Mouse (Mus musculus) liver, adult (tissue): ENCODE measurements around the gene Nrxn3.

Source experiments
- GATA4 ChIP-seq: IDR thresholded peaks from 2 replicates; pipeline ENCODE4 v1.6.1; 2014; ENCODE audit warnings: mild to moderate bottlenecking, low read length; ENCODE audit not compliant: insufficient replicate concordance

Nrxn3 gene

DNA sequence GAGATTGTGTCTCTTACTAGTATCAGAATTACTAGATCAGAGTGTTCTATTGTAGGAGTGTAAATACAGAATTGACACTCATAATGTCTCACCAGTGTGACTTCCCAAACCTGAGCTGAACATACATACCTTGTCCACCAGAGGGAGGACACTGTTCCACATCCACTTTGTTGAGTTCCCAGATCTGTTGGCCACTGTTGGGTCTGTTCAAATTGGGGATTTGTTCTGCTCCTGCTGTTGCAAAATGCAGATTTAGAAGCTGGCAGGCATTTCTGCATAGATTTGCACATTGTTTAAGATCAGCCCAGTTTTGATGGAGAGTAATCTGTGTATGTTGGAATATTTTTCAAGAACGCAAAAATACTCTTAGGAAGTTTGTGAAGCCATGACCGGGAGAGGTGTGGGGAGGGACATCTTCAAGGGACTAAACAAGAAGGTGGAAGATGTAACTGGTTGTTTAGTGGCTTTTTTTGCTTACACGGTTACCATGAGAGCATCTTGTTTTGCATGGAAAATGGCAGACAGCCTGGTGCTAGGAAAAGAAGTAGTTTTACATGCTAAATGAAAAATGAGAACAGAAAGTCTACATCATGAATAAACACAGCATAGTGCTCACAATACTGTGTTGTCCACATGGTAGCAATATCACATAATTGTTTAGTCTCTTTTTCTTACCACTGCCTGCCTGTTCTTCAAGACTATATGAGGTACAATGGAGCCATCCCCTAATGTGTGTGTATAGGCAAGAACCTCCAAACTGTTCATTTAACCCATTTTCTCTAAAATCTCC is 609.0 kb downstream of the Nrxn3 start:
- TF ChIP-seq GATA4 = no peak

DNA sequence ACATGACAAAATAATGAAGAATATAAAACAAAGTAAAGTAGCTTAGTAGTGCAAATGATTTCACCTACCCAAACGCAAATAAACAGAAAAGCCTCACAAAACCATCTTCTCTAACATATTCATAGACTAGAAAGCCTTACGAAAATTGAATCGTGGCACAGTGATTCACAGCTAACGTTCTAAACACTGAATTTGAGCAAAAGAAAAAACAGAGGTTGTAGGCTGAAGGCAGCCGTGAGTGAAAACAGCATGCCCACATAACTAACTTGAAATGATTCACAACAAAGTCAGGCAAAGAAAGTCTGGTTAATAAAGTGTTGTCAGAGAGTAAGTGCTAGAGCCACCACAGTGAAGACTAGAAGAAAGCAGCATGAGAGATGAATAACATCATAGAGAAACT is 610.8 kb downstream of the Nrxn3 start:
- no peak for TF ChIP-seq GATA4

DNA sequence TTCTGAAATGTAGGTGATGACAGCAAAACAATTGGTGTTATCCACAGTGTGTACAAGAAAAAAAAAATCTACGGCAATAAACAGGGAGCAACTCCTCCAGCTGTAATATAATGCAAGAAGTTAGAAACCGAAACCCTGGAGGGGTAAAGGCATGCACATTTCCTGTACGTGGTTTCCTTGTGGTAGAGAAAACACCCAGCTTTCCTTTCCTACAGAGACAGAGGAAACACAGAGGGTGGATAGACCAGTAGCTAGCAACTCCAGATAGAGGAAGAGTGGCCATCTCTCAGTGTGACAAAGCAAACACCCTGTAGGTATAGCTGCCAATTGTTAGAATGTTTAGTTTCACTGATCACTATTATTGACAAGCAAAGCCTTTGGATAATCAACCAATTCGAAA is 642.2 kb downstream of the Nrxn3 start:
- no peak for TF ChIP-seq GATA4

DNA sequence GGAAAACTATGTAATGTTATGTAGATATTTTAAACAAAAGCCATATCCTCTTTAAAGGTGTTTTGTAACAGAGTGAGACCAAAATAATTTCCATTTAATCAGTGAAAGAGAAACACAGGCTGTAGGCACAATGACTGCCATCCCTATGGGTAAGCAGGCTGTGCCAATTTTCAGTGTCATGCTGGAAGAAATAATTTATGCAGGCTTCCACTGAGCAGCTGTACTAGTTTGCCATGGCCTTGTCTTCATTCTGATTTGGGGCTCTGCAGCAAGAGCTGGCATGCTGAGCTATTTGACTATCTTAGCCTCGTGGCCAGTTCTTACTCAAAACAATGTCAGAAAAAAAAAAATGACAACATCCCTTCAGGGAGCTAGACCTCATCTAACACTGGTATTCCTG is 647.3 kb downstream of the Nrxn3 start:
- no peak for TF ChIP-seq GATA4

DNA sequence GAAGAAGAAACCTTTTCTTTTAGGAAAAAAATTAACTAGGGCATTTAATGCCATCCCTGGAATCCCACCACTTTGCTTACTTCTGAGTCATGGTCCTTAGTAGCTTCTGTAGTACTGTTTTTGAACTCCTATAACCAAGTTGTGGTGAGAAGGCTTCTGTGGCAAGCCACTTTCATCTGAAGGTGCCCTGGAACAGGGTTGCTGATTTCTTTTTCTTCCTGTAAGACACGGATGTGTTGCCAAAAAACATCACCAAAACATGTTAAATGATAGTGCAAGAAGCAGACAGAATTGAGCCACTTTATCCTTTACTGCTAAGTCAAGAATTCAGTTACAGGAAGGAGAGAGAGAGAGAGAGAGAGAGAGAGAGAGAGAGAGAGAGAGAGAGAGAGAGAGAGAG is 653.9 kb downstream of the Nrxn3 start:
- no peak for TF ChIP-seq GATA4

DNA sequence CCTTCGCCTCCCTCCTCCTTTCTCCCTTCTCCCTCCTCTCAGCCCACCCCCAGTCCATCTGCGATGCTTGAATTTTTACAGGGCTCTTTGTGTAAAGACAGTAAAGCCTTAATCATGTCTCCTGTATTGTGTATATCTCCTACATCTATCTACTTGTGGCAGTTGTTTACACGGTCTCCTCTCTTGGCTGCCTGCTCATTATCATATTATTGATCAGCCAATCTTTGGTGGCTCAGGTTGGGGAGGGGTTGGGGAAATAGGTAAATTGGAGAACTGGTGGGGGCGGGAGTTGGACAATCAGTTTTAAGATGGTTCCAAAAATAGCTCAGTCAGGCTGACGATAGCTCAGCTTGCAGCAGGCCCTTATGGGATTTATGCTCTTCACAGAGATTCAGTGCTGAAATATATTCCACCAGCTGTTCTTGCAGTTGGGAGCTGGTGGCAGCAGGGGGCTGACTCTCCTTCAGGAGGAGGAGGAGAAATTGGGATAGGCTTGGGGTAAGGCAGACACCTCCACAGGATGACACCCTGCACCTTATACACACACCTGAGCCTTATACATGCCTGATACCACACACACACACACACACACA is 654.5 kb downstream of the Nrxn3 start:
- no peak for TF ChIP-seq GATA4

DNA sequence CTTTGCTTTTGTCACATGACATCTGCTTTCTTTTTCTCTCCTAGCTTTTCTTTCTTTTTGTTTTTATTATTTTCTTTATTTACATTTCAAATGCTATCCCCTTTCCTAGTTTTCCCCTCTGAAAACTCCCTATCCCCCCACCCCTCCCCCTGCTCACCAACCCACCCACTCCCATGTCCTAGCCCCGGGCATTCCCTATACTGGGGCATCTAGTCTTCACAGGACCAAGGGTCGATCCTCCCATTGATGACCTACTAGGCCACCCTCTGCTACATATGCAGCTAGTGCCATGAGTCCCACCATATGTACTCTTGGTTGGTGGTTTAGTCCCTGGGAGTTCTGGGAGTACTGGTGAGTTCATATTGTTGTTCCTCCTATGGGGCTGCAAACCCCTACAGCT is 655.0 kb downstream of the Nrxn3 start:
- TF ChIP-seq GATA4 = no peak

DNA sequence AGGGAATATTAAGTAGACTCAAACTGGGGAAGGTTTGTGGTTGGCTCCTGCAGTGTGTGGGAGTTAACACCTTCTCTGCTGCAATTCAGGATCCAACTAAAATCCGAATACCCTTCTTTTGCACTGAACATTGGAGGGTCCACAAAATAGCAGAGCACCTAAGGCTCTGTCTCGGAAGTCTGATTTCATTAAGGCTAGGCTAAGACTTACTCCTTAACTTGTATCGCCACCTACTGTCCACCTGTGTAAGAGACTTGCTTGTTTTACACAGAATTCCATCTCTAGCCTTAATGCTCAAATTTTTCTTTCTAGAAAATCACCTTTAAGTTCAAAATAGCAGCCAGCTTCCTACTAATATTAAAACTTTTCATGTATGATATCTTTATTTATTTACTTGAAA is 660.6 kb downstream of the Nrxn3 start:
- TF ChIP-seq GATA4 = no peak

DNA sequence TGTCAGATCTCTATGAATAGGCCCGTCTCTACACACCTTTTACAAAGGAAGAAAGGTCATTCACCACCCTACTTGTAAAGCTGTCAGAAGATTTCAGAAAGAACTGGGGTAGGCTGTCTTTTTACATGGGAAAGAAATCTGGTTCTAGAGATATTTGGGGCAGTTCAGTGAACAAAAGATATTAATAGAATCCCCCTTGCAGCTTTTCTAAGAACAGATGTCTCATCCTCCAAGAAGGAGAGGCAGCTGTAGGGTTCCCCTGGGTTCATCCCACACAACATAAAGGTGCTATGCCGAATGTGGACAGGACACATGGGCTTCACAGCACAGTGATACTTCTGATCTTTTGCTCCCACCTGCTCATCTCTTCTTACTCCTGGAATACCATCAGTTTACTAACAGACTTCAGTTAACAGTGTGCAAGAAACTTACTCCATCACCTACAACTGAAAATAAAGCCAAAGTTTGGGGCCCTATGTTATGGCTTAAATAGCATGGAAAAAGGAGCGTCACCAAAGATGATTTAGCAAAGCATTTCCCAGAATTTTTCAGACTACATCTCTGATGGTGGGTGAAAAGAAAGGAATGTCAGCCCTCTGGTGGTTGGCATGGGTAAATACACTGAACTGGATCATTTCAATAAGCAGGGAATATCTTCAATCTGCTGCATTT is 672.6 kb downstream of the Nrxn3 start:
- no peak for TF ChIP-seq GATA4

DNA sequence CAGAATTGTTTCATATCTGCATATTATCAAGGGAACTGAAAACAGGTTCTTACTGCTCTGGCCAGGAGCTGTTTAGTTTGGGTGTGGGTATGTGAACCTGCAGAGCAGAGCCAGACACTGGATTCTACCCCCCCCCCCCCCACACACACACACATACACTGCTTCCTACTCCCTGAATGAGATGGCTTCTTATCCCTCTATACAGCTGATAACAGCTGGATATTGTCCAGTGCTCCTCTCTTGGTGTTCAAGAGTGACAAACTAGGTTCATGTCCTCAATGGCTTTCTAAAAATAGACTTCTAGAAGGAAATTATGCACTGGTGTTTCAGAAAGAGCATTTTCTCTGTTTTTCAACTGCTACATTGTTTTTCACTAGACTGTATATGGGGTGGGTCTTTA is 713.8 kb downstream of the Nrxn3 start:
- TF ChIP-seq GATA4 = no peak

DNA sequence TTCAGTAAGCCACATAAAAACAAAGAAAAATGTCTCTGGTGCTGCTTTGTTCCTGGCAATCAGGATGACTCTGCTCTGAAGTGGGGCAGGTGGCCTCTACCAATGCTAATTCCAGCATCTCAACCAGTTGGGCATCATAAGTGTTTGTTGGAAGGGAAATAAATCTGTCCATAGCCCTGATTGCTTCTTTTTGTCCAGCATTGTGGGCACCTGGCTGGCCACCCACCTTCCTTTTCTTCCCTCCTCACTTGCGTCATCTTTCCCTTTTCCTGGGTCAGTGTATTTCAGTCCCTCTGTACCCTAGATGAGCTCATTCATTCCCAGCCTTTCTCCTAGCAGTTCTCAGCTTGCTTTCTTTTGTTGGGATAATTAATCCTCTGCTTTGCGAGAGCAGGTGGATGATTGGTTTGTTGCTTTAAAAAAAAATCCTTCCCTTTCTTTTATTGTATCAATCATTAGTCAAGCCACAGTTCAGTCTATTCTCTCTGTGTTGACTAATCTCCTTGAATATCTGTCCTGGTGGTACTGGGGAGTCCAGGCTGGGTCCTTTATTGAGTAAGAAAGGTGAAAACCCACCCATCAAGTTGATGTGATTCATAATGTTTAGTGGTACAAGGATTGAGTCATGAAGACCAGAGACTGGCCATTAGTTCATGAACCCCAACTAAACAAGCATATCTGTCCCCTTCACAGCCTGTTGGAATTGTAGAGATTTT is 719.8 kb downstream of the Nrxn3 start:
- TF ChIP-seq GATA4 = no peak

DNA sequence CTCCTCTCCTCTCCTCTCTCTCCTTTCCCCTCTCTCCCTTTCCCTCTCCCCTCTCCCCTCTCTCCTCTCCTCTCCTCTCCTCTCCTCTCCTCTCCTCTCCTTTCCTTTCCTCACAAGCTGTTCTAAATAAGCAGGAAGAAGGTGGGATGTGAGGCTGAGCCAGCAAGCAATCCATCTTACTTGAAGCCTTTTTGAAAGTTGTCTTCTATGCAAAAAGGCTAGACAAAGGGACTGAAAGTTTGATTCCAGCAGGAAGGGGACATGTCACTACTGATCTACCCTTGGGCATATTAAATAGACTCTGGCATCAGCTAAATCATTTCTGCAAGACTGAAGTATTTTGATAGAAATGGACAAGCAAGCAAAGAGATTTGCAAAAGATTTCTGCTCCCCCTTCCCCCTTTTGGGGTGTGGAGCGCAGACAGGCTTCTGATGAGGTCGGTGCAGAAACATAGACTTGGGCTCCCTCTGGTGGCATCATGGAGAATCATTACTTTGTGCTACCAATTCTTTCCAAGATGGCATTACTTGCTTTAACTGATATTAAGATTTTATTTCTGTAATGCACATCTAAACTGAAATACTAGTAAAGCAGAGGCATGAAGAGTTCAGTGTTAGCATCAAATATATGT is 728.1 kb downstream of the Nrxn3 start:
- no peak for TF ChIP-seq GATA4

DNA sequence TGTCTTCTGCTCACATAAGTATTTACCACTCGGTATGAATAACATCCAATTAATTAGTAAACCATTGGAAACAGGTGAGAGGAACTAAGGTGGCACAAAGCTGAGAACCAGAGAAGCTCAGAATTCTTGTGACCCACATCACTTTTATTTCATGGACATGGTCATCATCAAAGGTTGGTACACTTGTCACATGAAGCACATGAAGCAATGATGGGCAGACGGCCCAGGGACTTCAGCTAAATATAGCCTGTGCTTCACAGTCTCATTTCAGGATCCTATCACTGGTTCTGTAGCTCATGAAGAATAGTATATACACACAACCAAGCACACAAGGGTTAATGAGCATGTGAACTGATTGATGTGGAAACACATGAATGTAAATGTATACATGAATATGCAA is 747.5 kb downstream of the Nrxn3 start:
- TF ChIP-seq GATA4 = no peak

DNA sequence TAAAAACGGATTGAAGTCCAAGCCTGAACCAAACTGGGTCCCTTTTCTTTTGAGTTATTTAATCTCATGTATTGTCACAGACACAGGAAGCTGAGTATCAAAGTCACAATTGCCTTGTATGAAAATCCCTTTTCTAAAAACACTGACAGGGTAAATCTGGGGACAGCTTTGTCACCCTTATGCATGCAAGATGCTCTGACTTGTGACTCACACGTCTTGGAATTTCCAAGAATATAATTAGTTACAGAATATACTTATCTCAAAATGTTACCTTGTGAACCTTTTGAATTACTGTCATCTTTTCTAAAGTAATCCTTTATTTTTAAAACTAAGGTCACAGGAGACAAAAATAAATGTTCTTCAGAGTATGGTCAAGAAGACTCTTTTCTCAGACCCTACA is 748.6 kb downstream of the Nrxn3 start:
- no peak for TF ChIP-seq GATA4

DNA sequence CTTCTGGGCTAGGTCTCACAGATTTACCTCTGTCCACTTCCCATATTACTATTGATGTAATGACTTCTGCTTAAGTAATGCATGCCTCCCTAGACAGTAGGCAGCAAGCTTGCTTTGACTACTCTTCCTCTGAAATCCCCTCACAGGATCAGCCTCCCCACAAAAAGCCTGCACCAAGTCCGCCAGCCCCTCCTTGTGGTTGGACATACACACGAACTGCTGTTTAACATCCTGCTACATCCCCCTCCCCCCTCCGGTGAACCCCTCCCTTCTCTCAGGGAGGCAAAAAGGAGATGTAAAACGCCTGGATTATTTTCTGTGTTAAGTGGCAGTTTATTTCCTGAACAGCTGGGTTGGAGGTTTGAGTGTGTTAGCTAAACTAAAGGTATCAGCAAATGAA is 749.2 kb downstream of the Nrxn3 start:
- TF ChIP-seq GATA4 = no peak
